23 mouse cellular contexts compared by ENCODE assay signal in the genomic region with DNA sequence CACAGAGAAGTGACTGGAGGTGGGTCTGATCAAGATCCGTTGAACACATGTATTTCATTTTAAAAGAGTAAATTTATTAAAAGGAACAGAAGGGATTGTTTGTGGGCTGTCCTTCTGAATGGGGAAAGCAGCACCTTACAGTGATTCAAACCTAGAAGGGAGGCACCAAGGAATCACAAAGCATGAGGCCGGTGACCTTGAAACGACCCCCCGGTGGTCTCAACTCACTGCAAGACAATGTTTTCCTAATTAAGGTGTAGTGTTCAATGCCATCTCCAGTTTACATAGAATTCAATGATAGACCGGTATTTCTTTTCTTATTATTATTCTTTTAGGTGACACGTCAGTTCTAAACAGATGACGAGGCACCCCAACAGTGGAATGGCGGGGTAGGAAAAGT. TPM values are rescaled to one million over a fixed set of nuclear protein-coding genes. Genes with fewer than 3 reads are reported as not detected.
DNase-seq lines count a peak whose midpoint lies in the region; ATAC-seq and TF ChIP-seq lines count a peak whose summit lies in the region.
"Had no signal": no experiment of that assay in that cellular context is flagged by ENCODE, and none has a peak within 500 bp of the region (broad histone marks: within the 10 kb centered on the region; RNA-seq: fewer than 3 reads in every experiment).

No protein-coding gene starts in this region.

- no peak for TF ChIP-seq CTCF in forebrain, postnatal 0 days (IDR thresholded peaks at IDR 0.05; ENCODE audit: low read depth)

- peak overlapping the region; percentile 63; the same call in 1 of the 2 replicates for H3K27ac ChIP-seq in forebrain, embryonic 14.5 days (ENCODE audit: low read depth, low read length)
- H3K27ac ChIP-seq in forebrain, postnatal 0 days (ENCODE audit: low read depth, low read length), result no peak overlapping the region
- H3K27ac ChIP-seq in forebrain, embryonic 15.5 days (replicated peaks), result peak overlapping the region; percentile 64; the same call in 1 of the 2 replicates
- H3K27ac ChIP-seq: embryonic facial prominence, embryonic 13.5 days; heart, adult 2 months; heart, embryonic 15.5 days; hindbrain, embryonic 14.5 days; intestine, embryonic 15.5 days had no signal

- no peaks in the 10 kb centered on the region for H3K36me3 ChIP-seq in forebrain, embryonic 14.5 days (ENCODE audit: control insufficient read depth, insufficient read depth, low read length)
- H3K36me3 ChIP-seq in forebrain, postnatal 0 days (ENCODE audit: insufficient read depth), result no peaks in the 10 kb centered on the region
- no peaks in the 10 kb centered on the region for H3K36me3 ChIP-seq in forebrain, embryonic 15.5 days
- H3K36me3 ChIP-seq: embryonic facial prominence, embryonic 13.5 days; heart, embryonic 15.5 days; hindbrain, embryonic 10.5 days; intestine, embryonic 15.5 days had no signal

- no peaks in the 10 kb centered on the region for H3K27me3 ChIP-seq in forebrain, embryonic 14.5 days (replicated peaks; ENCODE audit: control insufficient read depth, insufficient read depth, low read length)
- H3K27me3 ChIP-seq in forebrain, postnatal 0 days (ENCODE audit: insufficient read depth, low read length), result no peaks in the 10 kb centered on the region
- H3K27me3 ChIP-seq in forebrain, embryonic 15.5 days, result no peaks in the 10 kb centered on the region
- H3K27me3 ChIP-seq: CH12.LX; embryonic facial prominence, embryonic 13.5 days; heart, embryonic 15.5 days; intestine, embryonic 15.5 days had no signal

- intact Hi-C loops in heart, postnatal 36 days (cut with DNase I), result no loop called here

- H3K9me3 ChIP-seq in forebrain, embryonic 14.5 days (replicated peaks; ENCODE audit: control insufficient read depth, low read length), result no peaks in the 10 kb centered on the region
- no peaks in the 10 kb centered on the region for H3K9me3 ChIP-seq in forebrain, postnatal 0 days (ENCODE audit: low read length)
- no peaks in the 10 kb centered on the region for H3K9me3 ChIP-seq in forebrain, embryonic 15.5 days
- H3K9me3 ChIP-seq: embryonic facial prominence, embryonic 13.5 days; heart, embryonic 15.5 days; hindbrain, embryonic 10.5 days; intestine, embryonic 15.5 days had no signal

- peaks cover 18% of the 10 kb centered on the region for H3K4me1 ChIP-seq in forebrain, embryonic 14.5 days (ENCODE audit: control insufficient read depth, insufficient read depth, low read length)
- 0 out of 2 replicates have a peak, but pooled peaks cover 7% of the 10 kb centered on the region for H3K4me1 ChIP-seq in forebrain, postnatal 0 days (ENCODE audit: insufficient read depth)
- H3K4me1 ChIP-seq in forebrain, embryonic 15.5 days, result peaks cover 24% of the 10 kb centered on the region
- H3K4me1 ChIP-seq: heart, embryonic 15.5 days; intestine, embryonic 15.5 days had no signal

- WGBS in forebrain, embryonic 14.5 days, result 38% methylated on average over 8 of the region's 8 CpGs
- WGBS in forebrain, postnatal 0 days, result 45% methylated on average over 8 of the region's 8 CpGs
- 35% methylated on average over 8 of the region's 8 CpGs for WGBS in forebrain, embryonic 15.5 days

- ATAC-seq in forebrain, embryonic 14.5 days, result no peak
- ATAC-seq in forebrain, postnatal 0 days, result no peak
- ATAC-seq in forebrain, embryonic 15.5 days (replicated peaks), result no peak
- ATAC-seq: activated CD4-positive, CD25-positive, alpha-beta regulatory T cell, adult 4 months; intestine, embryonic 15.5 days had no signal

- H3K9ac ChIP-seq in forebrain, embryonic 14.5 days (ENCODE audit: low read length), result no peak overlapping the region
- H3K9ac ChIP-seq in forebrain, postnatal 0 days, result no peak overlapping the region
- H3K9ac ChIP-seq in forebrain, embryonic 15.5 days (replicated peaks), result no peak overlapping the region
- H3K9ac ChIP-seq: embryonic facial prominence, embryonic 13.5 days; heart, embryonic 15.5 days; hindbrain, embryonic 14.5 days; intestine, embryonic 15.5 days had no signal

- H3K4me2 ChIP-seq in forebrain, embryonic 14.5 days (ENCODE audit: low read length), result no peak overlapping the region
- H3K4me2 ChIP-seq in forebrain, postnatal 0 days (ENCODE audit: low read depth), result no peak overlapping the region
- no peak overlapping the region for H3K4me2 ChIP-seq in forebrain, embryonic 15.5 days (replicated peaks)
- H3K4me2 ChIP-seq: embryonic facial prominence, embryonic 13.5 days; heart, embryonic 11.5 days; heart, embryonic 15.5 days; hindbrain, embryonic 14.5 days; intestine, embryonic 15.5 days had no signal

- no peak overlapping the region for H3K4me3 ChIP-seq in forebrain, embryonic 14.5 days (ENCODE audit: low read depth, low read length)
- H3K4me3 ChIP-seq in forebrain, postnatal 0 days (ENCODE audit: low read depth, low read length), result no peak overlapping the region
- H3K4me3 ChIP-seq in forebrain, embryonic 15.5 days, result no peak overlapping the region
- H3K4me3 ChIP-seq: embryonic facial prominence, embryonic 13.5 days; heart, adult 2 months; heart, embryonic 15.5 days; hindbrain, embryonic 10.5 days; intestine, embryonic 15.5 days had no signal

- peak; percentile 35 for DNase-seq in forebrain, embryonic 14.5 days (ENCODE audit: low spot score)
- no peak for DNase-seq in forebrain, postnatal 0 days
- peak; percentile 52 for DNase-seq in R1 (ENCODE audit: low read depth, low spot score)
- no peak for DNase-seq in gastrocnemius, adult 18-20 months (ENCODE audit: low spot score)
- DNase-seq in heart, postnatal 36 days, result no peak
- DNase-seq: adrenal gland, postnatal 14 days; cerebellum, adult 18-20 months; cerebellum, adult 9-11 months; cerebellum, postnatal 36 days; gastrocnemius, postnatal 14 days; heart, adult 2 months; heart, postnatal 14 days had no signal

RNA-seq across cellular contexts. Expression of a gene that starts 2.4 kb away (rescaled TPM):
- 0.17 TPM in 1 of 2 replicates, not detected in the other for polyA plus RNA-seq in forebrain, embryonic 14.5 days (2014; fragmentation: Nextera tagmentation; extraction: Ambion mirVana)
- 0.08 TPM in 1 of 2 replicates, not detected in the other for total RNA-seq in forebrain, postnatal 0 days (2014; rRNA removed)
- polyA plus RNA-seq in forebrain, postnatal 0 days (2015; fragmentation: Nextera tagmentation; extraction: Ambion mirVana), result not detected in 2 replicates
- not detected in 2 replicates for polyA plus RNA-seq in forebrain, embryonic 15.5 days (2015; fragmentation: Nextera tagmentation; extraction: Ambion mirVana)
- total RNA-seq in gastrocnemius, adult 18-20 months (2021), result not detected
- total RNA-seq in heart, postnatal 36 days (2021), result not detected
- total RNA-seq: adrenal gland, adult 18-20 months; adrenal gland, postnatal 14 days; CH12.LX; ES-E14; gastrocnemius, postnatal 14 days; heart, adult 2 months; heart, postnatal 14 days had no signal
- polyA plus RNA-seq: activated CD4-positive, CD25-positive, alpha-beta regulatory T cell, adult 4 months; embryonic facial prominence, embryonic 13.5 days; heart, adult 2 months; heart, embryonic 11.5 days; heart, embryonic 15.5 days; hindbrain, embryonic 10.5 days; hindbrain, embryonic 14.5 days; intestine, embryonic 15.5 days had no signal

Comparison
In these comparisons a context has a peak if more than half of its experiments do, and no peak if none do; other contexts are left out.
1. DNase-seq: peak in forebrain, embryonic 14.5 days (single experiment) and R1 (single experiment); none in forebrain, postnatal 0 days (single experiment), gastrocnemius, adult 18-20 months (single experiment) and heart, postnatal 36 days (0 of 2).